Mouse (Mus musculus): ENCODE results near the gene Tacc2. TPM values are rescaled to one million over a fixed set of nuclear protein-coding genes. Genes with fewer than 3 reads are reported as not detected.

Gene Tacc2
- total RNA-seq, 2 experiments from 2014 or later, result 515 to 576 TPM

GRCm38 (mm10) chr7:130810238-130810637 lies 233.0 kb downstream of the Tacc2 start:
- Histone ChIP-seq H3K4me3 (no peak overlapping the region), H3K27ac (no peak overlapping the region)
- TF ChIP-seq CTCF (IDR thresholded peaks at IDR 0.05), result no peak
- intact Hi-C loops (cut with DNase I), result no loop called here
- DNase-seq, result no peak

GRCm38 (mm10) chr7:130812407-130812806 lies 235.2 kb downstream of the Tacc2 start:
- Histone ChIP-seq H3K4me3 (no peak overlapping the region), H3K27ac (no peak overlapping the region)
- intact Hi-C loops (cut with DNase I), result no loop called here
- no peak for DNase-seq
- no peak for TF ChIP-seq CTCF (IDR thresholded peaks at IDR 0.05)

Other genes with a start within 250 kb of the Tacc2 start
- 10 to 100 TPM; 36.0 to 36.6 TPM for gene Ate1, start 57.1 kb upstream of the Tacc2 start, total RNA-seq (2021)
- 10 to 100 TPM; 28.6 to 33.8 TPM for gene Nsmce4a, start 4.3 kb upstream of the Tacc2 start, total RNA-seq (2021)
- not detected for gene Btbd16, start 196.6 kb downstream of the Tacc2 start, total RNA-seq (2021)

Measured in gastrocnemius, adult 2 months (tissue).